Mouse (Mus musculus) small intestine, adult 2 months (tissue): ENCODE measurements around the gene Hes3.
A peak's percentile ranks its signal among the peaks of the same experiment; 100 is the strongest.

ENCODE experiments used
- CTCF ChIP-seq: fragments of 200-500 bp; IDR thresholded peaks from 2 replicates; pipeline ENCODE4 v1.5.1; 2012; ENCODE audit warnings: low read depth, mild to moderate bottlenecking, control low read depth, inconsistent platforms, low read length, moderate library complexity, mixed read lengths; ENCODE audit not compliant: insufficient replicate concordance, insufficient read length; ENCODE audit errors: extremely low read depth
- POLR2A ChIP-seq: fragments of 200-500 bp; IDR thresholded peaks from 2 replicates; pipeline ENCODE4 v1.6.1; 2012; ENCODE audit warnings: low read depth, mild to moderate bottlenecking, control low read depth, inconsistent platforms, low read length, moderate library complexity

- TF ChIP-seq POLR2A = peak; percentile 66; the same call in 1 of the 2 replicates
- no peak for TF ChIP-seq CTCF
Measured at GRCm38 (mm10) chr4:152296874-152297861, 5.7 kb upstream of the Hes3 start, which contains the start of gene Icmt.
